Mouse (Mus musculus): ENCODE measurements at regions not wholly inside any gene's neighbourhood (a gene's known extent, or its start where the extent isn't known, plus 50 kb on each side); places are given as distances from the start of the nearest gene placed in this dataset.

DNA sequence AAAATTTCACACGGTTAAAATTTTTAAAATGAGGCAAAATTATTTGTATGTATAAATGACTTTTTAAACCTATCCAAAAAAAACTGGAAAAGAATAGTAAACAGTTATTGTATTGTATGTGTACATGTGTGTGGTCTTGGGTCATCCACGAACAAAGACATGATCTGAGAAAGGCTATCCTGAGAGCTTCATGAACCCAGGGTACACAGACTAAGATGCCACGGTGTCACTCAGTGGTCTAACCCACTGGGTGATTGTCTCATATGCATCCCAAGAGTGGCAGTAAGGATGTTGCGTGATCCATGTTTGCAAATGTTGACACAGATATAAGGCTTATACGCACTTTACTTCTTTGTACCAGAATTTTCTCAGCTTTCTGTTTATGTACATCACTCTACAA lies 113.7 kb upstream of the Gm17509 start:
- TF ChIP-seq MAX (IDR thresholded peaks at IDR 0.05) (no peak), CTCF (IDR thresholded peaks at IDR 0.05; ENCODE audit: control insufficient read depth, insufficient read depth, insufficient read length) (no peak)

All from C2C12 (cell line).